Mouse (Mus musculus) embryo, embryonic 9.5 days (tissue): ENCODE results near the gene Akap12.
A peak's percentile ranks its signal among the peaks of the same experiment; 100 is the strongest.

Experiments
- DNase-seq: peaks from one replicate; pipeline ENCODE4 v3.0.0-alpha.2; 2017; ENCODE audit errors: extremely low spot score

The Akap12 gene

DNA sequence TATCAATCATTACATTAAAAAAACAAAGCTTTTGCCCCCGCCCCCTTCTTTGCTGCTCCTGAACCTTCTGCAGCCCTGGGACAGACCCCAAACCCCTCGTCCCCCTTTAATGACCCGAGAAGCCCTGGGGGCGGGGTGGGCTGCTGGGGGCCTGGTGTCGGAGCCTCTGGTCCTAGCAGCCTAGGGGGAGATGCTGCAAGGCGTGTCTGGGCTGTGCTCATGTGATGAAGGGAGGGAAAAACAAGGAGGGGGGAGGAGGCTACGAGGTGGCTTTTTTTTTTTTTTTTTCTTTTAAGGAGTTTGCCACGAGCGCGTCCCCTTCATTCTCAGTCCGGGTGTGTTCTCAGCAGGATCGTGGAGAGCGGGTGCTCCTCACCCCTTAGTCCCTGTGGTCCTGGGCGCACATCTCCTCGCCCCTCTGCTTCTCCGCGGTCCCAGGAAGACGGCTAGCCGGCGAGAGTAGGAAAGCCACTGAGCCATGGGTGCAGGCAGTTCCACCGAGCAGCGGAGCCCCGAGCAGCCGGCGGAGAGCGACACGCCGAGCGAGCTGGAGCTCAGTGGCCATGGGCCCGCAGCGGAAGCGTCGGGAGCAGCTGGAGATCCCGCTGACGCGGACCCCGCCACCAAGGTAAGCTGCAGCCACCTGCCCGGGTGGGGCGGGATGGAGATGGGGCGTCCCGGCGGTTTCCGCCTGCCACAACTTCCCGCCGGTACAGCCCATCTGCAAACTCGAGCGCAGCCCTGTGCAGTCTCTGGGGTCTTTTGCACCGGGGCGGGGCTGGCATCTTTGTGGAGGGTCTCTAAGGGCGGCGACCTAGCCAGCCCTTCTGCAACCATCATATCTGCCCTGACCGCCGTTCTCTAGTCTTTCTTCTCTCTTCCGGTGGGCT lies at the start of gene Akap12:
TSS of gene Akap12 (plus strand) at position 340 of the 890 bp plus-strand sequence.
- DNase-seq: peak; percentile 66

- DNase-seq: no peak
Measured at GRCm38 (mm10) chr10:4230563-4231359, 35.4 kb upstream of the Akap12 start.

DNA sequence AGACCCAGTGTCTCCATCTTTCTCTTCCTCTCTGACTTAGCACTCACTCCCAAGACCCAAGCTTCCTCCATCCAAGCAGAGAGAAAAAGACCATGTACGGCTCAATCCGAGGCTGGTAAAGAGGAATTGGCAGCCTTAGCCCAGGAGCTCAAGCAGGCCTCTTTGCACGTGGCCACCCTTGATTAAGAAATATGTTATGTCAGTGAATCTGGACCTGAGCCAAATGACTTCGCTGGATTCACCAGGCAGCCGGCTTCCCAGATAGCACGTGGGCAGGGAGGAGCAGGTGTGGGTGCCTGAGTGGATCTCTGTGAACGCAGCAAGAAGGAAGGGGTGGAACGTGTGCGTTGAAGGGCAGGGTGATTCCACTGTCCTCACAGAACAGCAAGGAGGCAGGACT lies 33.1 kb upstream of the Akap12 start:
- no peak for DNase-seq

- no peak for DNase-seq
Measured at GRCm38 (mm10) chr10:4239794-4240574, 26.2 kb upstream of the Akap12 start.

GRCm38 (mm10) chr10:4243591-4244300 lies 22.4 kb upstream of the Akap12 start:
- DNase-seq: no peak

DNA sequence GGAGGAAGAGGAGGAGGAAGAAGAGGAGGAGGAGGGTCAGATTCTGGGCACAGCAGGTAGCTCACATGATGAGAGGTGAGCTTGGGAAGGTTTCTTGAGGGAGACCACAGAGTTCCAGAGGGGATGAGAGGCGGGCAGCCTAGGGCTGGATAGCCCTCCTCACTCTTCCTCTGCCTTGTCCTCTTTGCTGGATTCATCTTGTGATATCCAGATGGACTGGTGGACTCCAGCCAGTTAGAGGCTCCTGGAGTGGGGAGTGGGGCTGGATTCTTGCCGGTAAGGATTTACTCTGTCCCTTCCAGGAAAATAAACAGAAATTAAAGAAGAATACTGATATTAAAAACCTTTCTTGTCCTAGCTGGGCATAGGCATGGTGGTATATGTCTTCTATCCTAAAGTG lies 20.4 kb upstream of the Akap12 start:
- DNase-seq: no peak

GRCm38 (mm10) chr10:4246407-4246806 lies 19.8 kb upstream of the Akap12 start:
- no peak for DNase-seq

DNA sequence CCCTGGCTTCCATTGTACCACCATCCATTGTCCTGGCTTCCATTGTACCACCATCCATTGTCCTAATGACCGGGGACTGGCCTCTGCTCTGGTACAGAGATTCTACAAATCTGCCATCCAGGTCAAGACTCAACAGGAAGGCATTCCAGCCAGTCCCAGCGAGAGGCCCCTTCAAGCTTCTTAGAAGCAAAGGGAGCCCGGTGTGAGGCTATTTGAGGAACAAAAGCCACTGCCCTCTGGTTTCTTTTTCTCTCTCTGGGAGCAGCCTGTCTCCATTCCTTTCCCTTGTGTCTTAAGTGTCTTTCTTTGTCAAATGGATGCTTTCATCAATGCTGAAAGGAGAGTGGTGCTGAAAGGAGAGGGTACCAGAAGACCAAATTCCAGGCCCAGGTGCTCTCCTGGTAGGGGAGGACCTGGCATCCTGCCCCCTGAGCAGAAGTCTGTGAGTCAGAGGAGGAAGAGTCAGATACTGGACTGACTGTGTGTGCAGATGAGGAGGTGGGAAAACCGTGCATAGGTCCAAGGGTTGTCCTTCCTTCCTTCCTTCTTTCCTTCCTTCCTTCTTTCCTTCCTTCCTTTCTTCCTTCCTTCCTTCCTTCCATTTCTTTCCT lies 16.8 kb upstream of the Akap12 start:
- DNase-seq: peak; percentile 48

DNA sequence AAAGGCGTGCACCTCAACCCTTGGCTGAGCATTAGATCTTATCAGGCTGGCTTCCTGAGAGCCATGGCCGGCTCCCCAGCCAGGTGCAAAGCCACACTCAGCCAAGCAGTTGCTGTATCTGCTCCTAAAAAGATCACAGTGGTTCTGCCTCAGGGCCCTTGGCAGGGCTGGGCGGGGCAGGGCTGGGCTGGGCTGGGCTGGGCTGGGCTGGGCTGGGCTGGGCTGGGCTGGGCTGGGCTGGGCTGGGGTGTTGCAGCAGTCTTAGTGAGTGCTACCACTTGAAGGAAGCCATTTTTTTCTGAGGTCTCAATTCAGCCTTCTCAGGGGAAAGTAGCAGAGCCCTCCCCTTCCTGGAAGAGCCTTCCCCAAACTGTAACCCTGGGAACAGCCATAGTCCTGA lies 15.5 kb upstream of the Akap12 start:
- DNase-seq: no peak

GRCm38 (mm10) chr10:4253613-4254012 lies 12.6 kb upstream of the Akap12 start:
- no peak for DNase-seq

- DNase-seq: no peak
Measured at GRCm38 (mm10) chr10:4254459-4254858, 11.7 kb upstream of the Akap12 start.

DNA sequence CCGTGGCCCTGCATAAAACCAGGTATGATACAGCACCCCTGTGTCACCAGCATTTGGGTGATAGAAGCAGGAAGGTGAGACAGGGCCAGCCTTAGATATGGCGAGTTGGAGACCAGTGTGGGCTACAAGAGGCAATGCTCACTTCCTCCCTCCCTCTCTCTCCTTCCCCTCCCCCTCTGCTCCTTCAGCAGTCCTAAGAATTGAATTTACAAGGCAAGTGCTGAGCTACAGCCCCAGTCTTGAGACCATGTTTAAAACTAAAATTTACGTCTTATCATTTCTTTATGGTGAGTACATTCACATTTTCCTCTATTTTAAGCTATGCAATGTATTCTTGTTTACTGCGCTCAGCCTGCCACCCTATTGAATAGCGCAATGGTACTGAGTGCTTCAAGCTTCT lies 5.3 kb upstream of the Akap12 start:
- no peak for DNase-seq

GRCm38 (mm10) chr10:4261359-4261952 lies 4.7 kb upstream of the Akap12 start:
- no peak for DNase-seq

DNA sequence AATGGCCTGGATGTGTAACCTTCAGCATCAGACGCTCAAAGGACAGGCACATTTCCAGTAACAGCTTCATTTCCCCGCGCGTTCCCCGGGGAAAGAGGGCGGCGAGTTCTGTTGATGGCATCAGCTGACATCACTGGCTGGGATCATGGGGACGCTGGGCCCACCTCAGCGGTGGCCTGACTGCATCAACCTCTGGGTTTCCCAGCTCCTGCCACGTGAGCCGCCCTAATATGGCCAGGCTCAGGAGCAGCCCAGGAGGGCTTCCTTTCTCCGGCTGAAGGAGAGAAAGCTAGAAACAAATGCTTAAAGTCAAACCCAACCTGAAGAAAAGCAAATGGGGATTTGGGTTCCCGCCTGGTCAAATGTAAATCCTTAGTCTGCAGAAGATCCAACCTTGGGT lies 539 bp upstream of the Akap12 start:
- peak; percentile 65 for DNase-seq

DNA sequence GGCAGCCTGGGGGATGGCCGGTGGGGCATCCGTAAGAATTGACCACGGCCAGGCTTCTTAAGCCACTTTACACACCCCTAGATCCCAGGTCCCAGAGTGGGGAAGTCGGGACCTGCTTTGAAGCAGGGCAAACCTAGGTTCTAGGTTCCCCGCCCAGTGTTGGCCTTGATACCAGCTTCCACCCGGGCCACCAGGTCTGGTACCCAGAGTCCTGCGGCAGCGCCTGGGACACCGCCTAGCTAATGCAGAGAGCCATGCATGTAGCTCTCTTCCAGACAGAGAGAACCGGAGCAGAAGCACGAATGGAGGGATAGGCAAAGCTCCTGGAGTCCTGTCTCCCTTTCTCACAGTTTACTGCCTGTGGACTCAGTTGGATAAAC lies 741 bp downstream of the Akap12 start:
- no peak for DNase-seq

GRCm38 (mm10) chr10:4267481-4267880 lies 1.3 kb downstream of the Akap12 start:
- no peak for DNase-seq

GRCm38 (mm10) chr10:4268140-4268539 lies 2.0 kb downstream of the Akap12 start:
- no peak for DNase-seq

GRCm38 (mm10) chr10:4275572-4275971 lies 9.4 kb downstream of the Akap12 start:
- no peak for DNase-seq

DNA sequence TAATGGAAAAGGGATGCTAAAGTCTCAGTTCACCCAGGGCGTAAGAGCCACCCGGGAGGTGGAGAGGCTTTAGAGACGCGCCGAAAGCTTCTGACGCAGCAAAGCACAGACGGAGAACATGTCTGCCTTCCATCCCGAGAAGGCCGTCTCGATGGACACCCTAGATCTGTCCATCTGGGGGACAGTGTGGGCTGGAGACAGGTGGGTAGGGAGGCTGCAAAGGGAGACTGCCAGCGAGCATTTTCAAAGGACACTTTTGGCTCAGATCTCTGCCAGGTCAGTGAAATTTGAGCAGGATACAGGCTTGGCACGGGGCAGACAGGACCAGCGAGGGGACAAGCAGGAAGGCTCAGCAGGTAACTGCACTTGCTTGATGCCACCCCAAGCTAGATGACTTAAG lies 9.9 kb downstream of the Akap12 start:
- no peak for DNase-seq

- DNase-seq: no peak
Measured at GRCm38 (mm10) chr10:4278041-4278440, 11.9 kb downstream of the Akap12 start.

DNA sequence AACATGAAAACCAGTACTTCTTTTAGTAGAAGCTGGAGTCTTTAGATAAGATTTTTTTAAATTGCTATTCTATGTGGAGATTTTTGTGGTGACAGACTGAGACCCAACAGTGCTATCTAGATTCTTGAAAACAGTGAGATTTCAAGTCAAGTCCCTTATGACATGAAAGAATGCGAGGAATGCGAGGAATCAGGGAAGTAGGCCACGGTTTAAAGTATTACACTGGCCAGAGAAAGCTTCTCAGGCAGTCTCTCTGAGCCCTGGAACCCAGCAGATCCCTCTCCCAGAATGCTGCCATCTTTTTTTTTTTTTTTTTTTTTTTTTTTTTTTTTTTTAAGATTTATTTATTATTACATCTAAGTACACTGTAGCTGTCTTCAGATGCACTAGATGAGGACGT lies 16.2 kb downstream of the Akap12 start:
- DNase-seq: peak; percentile 25
